ENCODE assay signal across 8 mouse cellular contexts in genomic region chr7:27228865-27229264, GRCm38 (mm10). TPM values are rescaled to one million over a fixed set of nuclear protein-coding genes. Genes with fewer than 3 reads are reported as not detected.
DNase-seq lines count a peak whose midpoint lies in the region; ATAC-seq and TF ChIP-seq lines count a peak whose summit lies in the region.

No protein-coding gene starts in this region.

- H3K79me2 ChIP-seq in MEL (ENCODE audit: control insufficient read depth, insufficient read depth, low read length, poor library complexity): peaks cover 8% of the 10 kb centered on the region

- no peaks in the 10 kb centered on the region for H3K27me3 ChIP-seq in heart, embryonic 12.5 days (replicated peaks)
- no peaks in the 10 kb centered on the region for H3K27me3 ChIP-seq in MEL (ENCODE audit: control insufficient read depth in 1 of 2, insufficient read depth in 2 of 2, low read length in 2 of 2)
- no peaks in the 10 kb centered on the region for H3K27me3 ChIP-seq in hindbrain, embryonic 11.5 days (ENCODE audit: control insufficient read depth, insufficient read depth, low read length)

- WGBS in heart, embryonic 12.5 days: 19% methylated on average over 6 of the region's 6 CpGs
- WGBS in hindbrain, embryonic 11.5 days: 20% methylated on average over 6 of the region's 6 CpGs

- no peaks in the 10 kb centered on the region for H3K9me3 ChIP-seq in heart, embryonic 12.5 days (replicated peaks)
- no peaks in the 10 kb centered on the region for H3K9me3 ChIP-seq in MEL (replicated peaks; ENCODE audit: insufficient read depth, low read length)
- H3K9me3 ChIP-seq in hindbrain, embryonic 11.5 days (ENCODE audit: control insufficient read depth, low read length): no peaks in the 10 kb centered on the region

- no peak for ATAC-seq in heart, embryonic 12.5 days (ENCODE audit: insufficient number of reproducible peaks, low FRiP score)
- ATAC-seq in hindbrain, embryonic 11.5 days (ENCODE audit: low FRiP score): peak; percentile 0; the same call in 1 of the 2 replicates
- ATAC-seq in megakaryocyte-erythroid progenitor cell, adult 5-6 weeks (replicated peaks; ENCODE audit: low FRiP score, low TSS enrichment, poor library complexity, severe bottlenecking): 0 out of 2 replicates have a peak, but pooled peaks have one; percentile 4

- no peak for TF ChIP-seq CTCF in MEL (IDR thresholded peaks at IDR 0.05 in 2 of 3, conservative IDR thresholded peaks at IDR 0.05 in 1 of 3; ENCODE audit: control insufficient read depth in 1 of 3, insufficient read depth in 1 of 3, low read depth in 2 of 3, low read length in 3 of 3, poor library complexity in 1 of 3, severe bottlenecking in 1 of 3)

- peak overlapping the region; percentile 76 for H3K27ac ChIP-seq in heart, embryonic 12.5 days (ENCODE audit: poor library complexity, severe bottlenecking)
- H3K27ac ChIP-seq in MEL (ENCODE audit: control insufficient read depth, low read depth, low read length): peak overlapping the region; percentile 60
- H3K27ac ChIP-seq in hindbrain, embryonic 11.5 days (ENCODE audit: low read depth, low read length): peak overlapping the region; percentile 82

- TF ChIP-seq EP300 in MEL (IDR thresholded peaks at IDR 0.05; ENCODE audit: low read depth in 1 of 2, low read length in 2 of 2): no peak

- no peak for TF ChIP-seq RAD21 in MEL (IDR thresholded peaks at IDR 0.05; ENCODE audit: low read depth, low read length)

- H3K4me3 ChIP-seq in heart, embryonic 12.5 days: peak overlapping the region; percentile 68
- H3K4me3 ChIP-seq in MEL (ENCODE audit: control insufficient read depth in 1 of 2, insufficient read depth in 1 of 2, low read depth in 2 of 2, low read length in 2 of 2): peak overlapping the region; percentile 75 to 96
- H3K4me3 ChIP-seq in hindbrain, embryonic 11.5 days (ENCODE audit: low read depth, low read length): peak overlapping the region; percentile 82

- 0 out of 2 replicates have a peak, but pooled peaks cover 2% of the 10 kb centered on the region for H3K36me3 ChIP-seq in heart, embryonic 12.5 days
- peaks cover 0 to 8% of the 10 kb centered on the region in 2 experiments; a peak in 2 of 4 replicates for H3K36me3 ChIP-seq in MEL (ENCODE audit: control insufficient read depth in 1 of 2, insufficient read depth in 2 of 2, low read length in 2 of 2)
- no peaks in the 10 kb centered on the region for H3K36me3 ChIP-seq in hindbrain, embryonic 11.5 days (ENCODE audit: control insufficient read depth, insufficient read depth, low read length)

- peaks cover 47% of the 10 kb centered on the region for H3K4me1 ChIP-seq in heart, embryonic 12.5 days (replicated peaks)
- peaks cover 6 to 22% of the 10 kb centered on the region in 2 experiments; a peak in 3 of 4 replicates for H3K4me1 ChIP-seq in MEL (ENCODE audit: control insufficient read depth in 1 of 2, insufficient read depth in 2 of 2, low read length in 2 of 2)
- H3K4me1 ChIP-seq in hindbrain, embryonic 11.5 days (replicated peaks; ENCODE audit: control insufficient read depth, insufficient read depth, low read length): peaks cover 12% of the 10 kb centered on the region; the same call in 1 of the 2 replicates

- DNase-seq in heart, adult 18-20 months: no peak
- DNase-seq in MEL (ENCODE audit: low read depth, low spot score): no peak
- no peak for DNase-seq in hindbrain, embryonic 11.5 days (ENCODE audit: low spot score)
- DNase-seq in thymus, postnatal 10 days (ENCODE audit: low spot score in 2 of 2): no peak
- no peak for DNase-seq in gastrocnemius, postnatal 4 days (ENCODE audit: low spot score in 2 of 2)
- no peak for DNase-seq in frontal cortex, adult 2 months (ENCODE audit: extremely low spot score in 1 of 2, low spot score in 1 of 2)

- H3K9ac ChIP-seq in heart, embryonic 12.5 days: peak overlapping the region; percentile 78
- peak overlapping the region; percentile 76 for H3K9ac ChIP-seq in MEL (ENCODE audit: control insufficient read depth, low read depth, low read length, poor library complexity, severe bottlenecking)
- peak overlapping the region; percentile 77 for H3K9ac ChIP-seq in hindbrain, embryonic 11.5 days (ENCODE audit: low read depth, low read length)

- H3K4me2 ChIP-seq in heart, embryonic 12.5 days: peak overlapping the region; percentile 76
- peak overlapping the region; percentile 84 for H3K4me2 ChIP-seq in hindbrain, embryonic 11.5 days (replicated peaks; ENCODE audit: low read depth, low read length)

- no peak; a peak in 1 of 4 replicates for TF ChIP-seq POLR2A in MEL (IDR thresholded peaks at IDR 0.05; ENCODE audit: control insufficient read depth in 1 of 2, insufficient read depth in 1 of 2, low read depth in 1 of 2, low read length in 2 of 2, poor library complexity in 1 of 2)

TF ChIP-seq in MEL, 35 proteins besides CTCF, POLR2A, EP300 and RAD21 (continues in another document):
- TF ChIP-seq KAT2A (conservative IDR thresholded peaks at IDR 0.05; ENCODE audit: low read depth, low read length) (0 out of 2 replicates have a peak, but pooled peaks have one; percentile 7), POLR2AphosphoS5 (IDR thresholded peaks at IDR 0.05; ENCODE audit: borderline replicate concordance, low read depth, low read length) (no peak), ELF1 (IDR thresholded peaks at IDR 0.05; ENCODE audit: low read depth, low read length) (no peak), MAX (IDR thresholded peaks at IDR 0.05; ENCODE audit: low read length) (0 out of 2 replicates have a peak, but pooled peaks have one; percentile 7)

RNA-seq across cellular contexts. Expression of gene Itpkc, which starts 0.4 kb away (rescaled TPM):
- polyA plus RNA-seq in heart, embryonic 12.5 days (2016; fragmentation: Nextera tagmentation; extraction: Ambion mirVana): 3.1 and 3.4 TPM in 2 replicates
- 1 to 10 TPM; 4.6 TPM for total RNA-seq in heart, adult 18-20 months (2021)
- total RNA-seq in MEL (2012; rRNA removed): 5.1 and 6.8 TPM in 2 replicates
- 1 to 10 TPM in 1 of 2 experiments, not detected in 1; 6.3 TPM for polyA plus RNA-seq in MEL (2012; ENCODE audit: insufficient read depth in 1 of 2, insufficient read length in 2 of 2, low read depth in 1 of 2, low replicate concordance in 2 of 2, missing spikeins in 1 of 2)
- 5.0 and 6.7 TPM in 2 replicates for polyA plus RNA-seq in hindbrain, embryonic 11.5 days (2014; fragmentation: Nextera tagmentation; extraction: Ambion mirVana)
- total RNA-seq in megakaryocyte-erythroid progenitor cell, adult 5-6 weeks (2014; fragmentation: Nextera tagmentation): 2.3 and 5.3 TPM in 2 replicates
- 3.3 and 5.9 TPM in 2 replicates for total RNA-seq in megakaryocyte-erythroid progenitor cell, adult 5-6 weeks (2017)
- 1 to 10 TPM; 7.2 to 8.5 TPM for total RNA-seq in gastrocnemius, postnatal 4 days (2021)
- 5.2 and 6.7 TPM in 2 replicates for polyA plus RNA-seq in frontal cortex, adult 2 months (2012; rRNA removed)

RNA-seq across cellular contexts. Expression of gene Coq8b, which starts 4.0 kb away (rescaled TPM):
- polyA plus RNA-seq in heart, embryonic 12.5 days (2016; fragmentation: Nextera tagmentation; extraction: Ambion mirVana): 11.4 and 11.5 TPM in 2 replicates
- total RNA-seq in heart, adult 18-20 months (2021): 10 to 100 TPM in 1 of 2 experiments, 1 to 10 TPM in 1; 9.8 to 11.3 TPM
- total RNA-seq in MEL (2012; rRNA removed): 12.5 and 13.8 TPM in 2 replicates
- 10 to 100 TPM in 1 of 2 experiments, not detected in 1; 22.7 TPM for polyA plus RNA-seq in MEL (2012; ENCODE audit: insufficient read depth in 1 of 2, insufficient read length in 2 of 2, low read depth in 1 of 2, low replicate concordance in 2 of 2, missing spikeins in 1 of 2)
- 13.9 and 18.4 TPM in 2 replicates for polyA plus RNA-seq in hindbrain, embryonic 11.5 days (2014; fragmentation: Nextera tagmentation; extraction: Ambion mirVana)
- 13.0 and 26.7 TPM in 2 replicates for total RNA-seq in megakaryocyte-erythroid progenitor cell, adult 5-6 weeks (2014; fragmentation: Nextera tagmentation)
- total RNA-seq in megakaryocyte-erythroid progenitor cell, adult 5-6 weeks (2017): 8.2 and 10.7 TPM in 2 replicates
- total RNA-seq in gastrocnemius, postnatal 4 days (2021): 10 to 100 TPM in 1 of 2 experiments, 1 to 10 TPM in 1; 8.6 to 10.3 TPM
- 39.1 and 40.5 TPM in 2 replicates for polyA plus RNA-seq in frontal cortex, adult 2 months (2012; rRNA removed)

RNA-seq across cellular contexts. Expression of gene Numbl, which starts 29.4 kb away (rescaled TPM):
- polyA plus RNA-seq in heart, embryonic 12.5 days (2016; fragmentation: Nextera tagmentation; extraction: Ambion mirVana): 11.1 and 11.6 TPM in 2 replicates
- 1 to 10 TPM; 2.4 to 3.3 TPM for total RNA-seq in heart, adult 18-20 months (2021)
- total RNA-seq in MEL (2012; rRNA removed): 2.2 and 3.6 TPM in 2 replicates
- polyA plus RNA-seq in MEL (2012; ENCODE audit: insufficient read depth in 1 of 2, insufficient read length in 2 of 2, low read depth in 1 of 2, low replicate concordance in 2 of 2, missing spikeins in 1 of 2): 10 to 100 TPM in 1 of 2 experiments, not detected in 1; 10.6 TPM
- polyA plus RNA-seq in hindbrain, embryonic 11.5 days (2014; fragmentation: Nextera tagmentation; extraction: Ambion mirVana): 19.8 and 22.7 TPM in 2 replicates
- total RNA-seq in megakaryocyte-erythroid progenitor cell, adult 5-6 weeks (2014; fragmentation: Nextera tagmentation): 0.94 and 3.0 TPM in 2 replicates
- total RNA-seq in megakaryocyte-erythroid progenitor cell, adult 5-6 weeks (2017): 0.38 and 0.66 TPM in 2 replicates
- total RNA-seq in gastrocnemius, postnatal 4 days (2021): 10 to 100 TPM; 26.3 to 32.3 TPM
- 95.1 and 100 TPM in 2 replicates for polyA plus RNA-seq in frontal cortex, adult 2 months (2012; rRNA removed)

RNA-seq across cellular contexts. Expression of gene Snrpa, which starts 32.8 kb away (rescaled TPM):
- polyA plus RNA-seq in heart, embryonic 12.5 days (2016; fragmentation: Nextera tagmentation; extraction: Ambion mirVana): 155 and 167 TPM in 2 replicates
- 10 to 100 TPM; 40.1 to 40.2 TPM for total RNA-seq in heart, adult 18-20 months (2021)
- 128 and 139 TPM in 2 replicates for total RNA-seq in MEL (2012; rRNA removed)
- polyA plus RNA-seq in MEL (2012; ENCODE audit: insufficient read depth in 1 of 2, insufficient read length in 2 of 2, low read depth in 1 of 2, low replicate concordance in 2 of 2, missing spikeins in 1 of 2): 100 to 1,000 TPM in 1 of 2 experiments, not detected in 1; 310 TPM
- 333 and 349 TPM in 2 replicates for polyA plus RNA-seq in hindbrain, embryonic 11.5 days (2014; fragmentation: Nextera tagmentation; extraction: Ambion mirVana)
- 297 and 325 TPM in 2 replicates for total RNA-seq in megakaryocyte-erythroid progenitor cell, adult 5-6 weeks (2014; fragmentation: Nextera tagmentation)
- 90.7 and 109 TPM in 2 replicates for total RNA-seq in megakaryocyte-erythroid progenitor cell, adult 5-6 weeks (2017)
- 10 to 100 TPM; 57.3 to 63.7 TPM for total RNA-seq in gastrocnemius, postnatal 4 days (2021)
- 190 and 196 TPM in 2 replicates for polyA plus RNA-seq in frontal cortex, adult 2 months (2012; rRNA removed)

RNA-seq across cellular contexts. Expression of gene BC024978, which starts 33.3 kb away (rescaled TPM):
- 2.9 and 3.2 TPM in 2 replicates for polyA plus RNA-seq in heart, embryonic 12.5 days (2016; fragmentation: Nextera tagmentation; extraction: Ambion mirVana)
- total RNA-seq in heart, adult 18-20 months (2021): 10 to 100 TPM; 10.8 to 15.7 TPM
- total RNA-seq in MEL (2012; rRNA removed): 1.6 and 2.1 TPM in 2 replicates
- 1 to 10 TPM in 1 of 2 experiments, not detected in 1; 7.1 TPM for polyA plus RNA-seq in MEL (2012; ENCODE audit: insufficient read depth in 1 of 2, insufficient read length in 2 of 2, low read depth in 1 of 2, low replicate concordance in 2 of 2, missing spikeins in 1 of 2)
- 3.4 and 4.1 TPM in 2 replicates for polyA plus RNA-seq in hindbrain, embryonic 11.5 days (2014; fragmentation: Nextera tagmentation; extraction: Ambion mirVana)
- total RNA-seq in megakaryocyte-erythroid progenitor cell, adult 5-6 weeks (2014; fragmentation: Nextera tagmentation): 6.9 and 7.0 TPM in 2 replicates
- total RNA-seq in megakaryocyte-erythroid progenitor cell, adult 5-6 weeks (2017): 1.3 and 4.9 TPM in 2 replicates
- 10 to 100 TPM; 12.3 to 12.6 TPM for total RNA-seq in gastrocnemius, postnatal 4 days (2021)
- polyA plus RNA-seq in frontal cortex, adult 2 months (2012; rRNA removed): 17.5 and 17.7 TPM in 2 replicates
